Mouse (Mus musculus) erythroblast, embryonic 14.5 days (primary cell): Measurements from ENCODE around the gene Gfod2. TPM values are rescaled to one million over a fixed set of nuclear protein-coding genes. Genes with fewer than 3 reads are reported as not detected.

Experiments
- H3K27me3 ChIP-seq: 2 replicates; pipeline ENCODE4 v1.6.1; 2012; ENCODE audit warnings: inconsistent platforms; ENCODE audit not compliant: control insufficient read depth
- H3K36me3 ChIP-seq: 2 replicates; pipeline ENCODE4 v1.6.1; 2012; ENCODE audit warnings: mild to moderate bottlenecking, inconsistent platforms; ENCODE audit not compliant: control insufficient read depth
- H3K4me1 ChIP-seq: 2 replicates; pipeline ENCODE4 v1.6.1; 2012; ENCODE audit warnings: inconsistent platforms; ENCODE audit not compliant: control insufficient read depth
- H3K4me3 ChIP-seq: replicated peaks from 2 replicates; pipeline ENCODE3; 2012; ENCODE audit warnings: moderate library complexity, mild to moderate bottlenecking, inconsistent platforms
- H3K9me3 ChIP-seq: 2 replicates; pipeline ENCODE4 v1.6.1; 2012; ENCODE audit warnings: low read length, inconsistent platforms, mixed read lengths; ENCODE audit not compliant: control insufficient read depth
- GATA1 ChIP-seq: IDR thresholded peaks from 2 replicates; pipeline ENCODE4 v1.6.1; 2012; ENCODE audit warnings: low read length, inconsistent platforms, mixed read lengths
- TAL1 ChIP-seq: IDR thresholded peaks from 3 replicates; pipeline ENCODE4 v1.6.1; 2012; ENCODE audit warnings: low read length, inconsistent platforms, mixed read lengths
- polyA plus RNA-seq: library from polyadenylated mRNA; stranded (reverse); fragments of >175 nt; gene quantifications from 2 replicates; pipeline ENCODE4 v1.2.3, GENCODE M21; 2012

Gfod2 gene
- polyA plus RNA-seq, 1 experiment: 0.24 TPM

DNA sequence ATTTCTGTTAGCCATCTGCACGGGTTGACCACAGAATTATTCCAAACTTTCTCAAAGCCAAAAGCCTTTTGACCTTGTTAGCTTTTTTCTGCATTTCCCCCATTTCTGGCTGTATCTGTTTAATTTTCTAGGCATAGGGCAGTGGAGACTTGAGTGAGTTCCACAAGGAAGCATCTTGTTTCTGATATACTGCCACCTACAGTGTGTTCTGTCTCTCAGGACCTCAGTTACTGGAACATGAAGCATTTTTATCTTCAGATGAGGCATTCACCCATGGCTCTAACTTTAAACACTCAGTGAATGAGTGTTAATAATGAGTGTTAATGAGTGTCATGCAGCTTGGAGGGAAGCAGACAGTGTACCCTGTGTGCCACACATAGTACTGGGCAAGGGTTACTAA, 80.6 kb downstream of the Gfod2 start:
- peaks cover 98% of the 10 kb centered on the region for H3K36me3 ChIP-seq
- H3K4me1 ChIP-seq: no peaks in the 10 kb centered on the region
- no peaks in the 10 kb centered on the region for H3K27me3 ChIP-seq
- H3K4me3 ChIP-seq: no peak overlapping the region
- H3K9me3 ChIP-seq: no peaks in the 10 kb centered on the region
- TF ChIP-seq TAL1 (no peak), GATA1 (no peak)

Other genes with a start within 250 kb of the Gfod2 start
- not detected in 2 replicates for gene Hsd11b2, start 239.9 kb downstream of the Gfod2 start, polyA plus RNA-seq
- 7.7 and 7.8 TPM in 2 replicates for gene Atp6v0d1, start 192.6 kb downstream of the Gfod2 start, polyA plus RNA-seq
- gene Ripor1, start 153.4 kb downstream of the Gfod2 start, polyA plus RNA-seq: 0.23 and 0.27 TPM in 2 replicates
- 24.5 and 26.6 TPM in 2 replicates for gene Ctcf, start 122.1 kb downstream of the Gfod2 start, polyA plus RNA-seq
- gene Agrp, start 121.3 kb downstream of the Gfod2 start, polyA plus RNA-seq: not detected in 2 replicates
- 3.4 and 4.2 TPM in 2 replicates for gene Carmil2, start 72.4 kb downstream of the Gfod2 start, polyA plus RNA-seq
- gene Acd, start 57.6 kb downstream of the Gfod2 start, polyA plus RNA-seq: 3.8 and 4.5 TPM in 2 replicates
- gene Pard6a, start 57.5 kb downstream of the Gfod2 start, polyA plus RNA-seq: 0.73 and 0.78 TPM in 2 replicates
- not detected in 2 replicates for gene 4933405L10Rik, start 51.0 kb downstream of the Gfod2 start, polyA plus RNA-seq
- gene Enkd1, start 50.5 kb downstream of the Gfod2 start, polyA plus RNA-seq: 2.4 TPM in 2 replicates
- 24.4 and 25.6 TPM in 2 replicates for gene Ranbp10, start 68.7 kb upstream of the Gfod2 start, polyA plus RNA-seq
- gene Tsnaxip1, start 69.1 kb upstream of the Gfod2 start, polyA plus RNA-seq: 0.02 TPM in 1 of 2 replicates, not detected in the other
- gene Cenpt, start 94.6 kb upstream of the Gfod2 start, polyA plus RNA-seq: 7.1 and 9.1 TPM in 2 replicates
- 2.8 and 3.4 TPM in 2 replicates for gene Thap11, start 96.5 kb upstream of the Gfod2 start, polyA plus RNA-seq
- 8.1 and 9.1 TPM in 2 replicates for gene Nutf2, start 101.9 kb upstream of the Gfod2 start, polyA plus RNA-seq
- 1.1 and 1.3 TPM in 2 replicates for gene Edc4, start 122.2 kb upstream of the Gfod2 start, polyA plus RNA-seq
- 0.27 and 0.39 TPM in 2 replicates for gene Nrn1l, start 134.9 kb upstream of the Gfod2 start, polyA plus RNA-seq
- 0.79 and 1.4 TPM in 2 replicates for gene Pskh1, start 141.8 kb upstream of the Gfod2 start, polyA plus RNA-seq
- gene Ctrl, start 175.2 kb upstream of the Gfod2 start, polyA plus RNA-seq: not detected in 2 replicates
- gene Psmb10, start 179.8 kb upstream of the Gfod2 start, polyA plus RNA-seq: 3.2 and 4.6 TPM in 2 replicates
- gene Lcat, start 184.7 kb upstream of the Gfod2 start, polyA plus RNA-seq: 0.33 and 0.36 TPM in 2 replicates
- 1.7 and 1.9 TPM in 2 replicates for gene Slc12a4, start 207.4 kb upstream of the Gfod2 start, polyA plus RNA-seq
- gene Dpep3, start 220.8 kb upstream of the Gfod2 start, polyA plus RNA-seq: not detected in 2 replicates
- 0.25 and 0.47 TPM in 2 replicates for gene Dus2, start 232.7 kb upstream of the Gfod2 start, polyA plus RNA-seq
- not detected in 2 replicates for gene Dpep2nb, start 247.3 kb upstream of the Gfod2 start, polyA plus RNA-seq